ENCODE assay signal across 8 mouse cellular contexts in the genomic region with DNA sequence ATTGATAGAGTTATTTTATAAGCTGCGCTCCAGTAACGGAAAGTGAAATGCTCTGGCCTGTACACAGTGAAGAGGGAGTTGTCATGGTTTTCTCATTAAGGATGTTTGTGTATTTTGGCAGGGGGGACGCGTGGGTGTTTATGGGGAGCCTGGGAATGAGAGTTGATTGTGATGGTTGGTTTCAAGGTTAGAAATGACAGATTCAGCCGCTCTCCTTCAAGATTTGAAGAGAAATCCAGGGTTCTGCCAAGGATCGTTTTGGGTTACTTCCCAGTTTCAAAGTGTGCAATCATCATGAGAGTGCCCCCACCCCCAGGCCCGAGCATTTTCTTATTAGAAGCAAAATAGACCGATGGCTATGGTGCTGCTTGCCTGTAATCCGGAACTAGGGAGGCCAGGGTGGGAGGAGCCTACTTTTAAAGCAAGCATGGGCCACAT.
DNase-seq lines count a peak whose midpoint lies in the region; ATAC-seq and TF ChIP-seq lines count a peak whose summit lies in the region.
"Had no signal": no experiment of that assay in that cellular context is flagged by ENCODE, and none has a peak within 500 bp of the region (broad histone marks: within the 10 kb centered on the region; RNA-seq: fewer than 3 reads in every experiment).

No protein-coding gene starts in this region.

- no peaks in the 10 kb centered on the region for H3K36me3 ChIP-seq in stomach, embryonic 16.5 days (ENCODE audit: control insufficient read depth, insufficient read depth, low read length)

- 49% methylated on average over 9 of the region's 9 CpGs for WGBS in stomach, embryonic 16.5 days

- 0 out of 2 replicates have a peak, but pooled peaks cover 3% of the 10 kb centered on the region for H3K9me3 ChIP-seq in stomach, embryonic 16.5 days (replicated peaks; ENCODE audit: control insufficient read depth, low read length)

- peaks cover 6% of the 10 kb centered on the region; the same call in 1 of the 2 replicates for H3K4me1 ChIP-seq in stomach, embryonic 16.5 days (ENCODE audit: control insufficient read depth, insufficient read depth, low read length)

- no peak overlapping the region for H3K27ac ChIP-seq in layer of hippocampus, adult 2 months
- H3K27ac ChIP-seq in stomach, embryonic 16.5 days (ENCODE audit: low read length) = peak overlapping the region; percentile 73
- H3K27ac ChIP-seq: macrophage had no signal

- no peak for TF ChIP-seq CTCF in layer of hippocampus, adult 2 months (conservative IDR thresholded peaks at IDR 0.05)

- no peak overlapping the region for H3K4me2 ChIP-seq in stomach, embryonic 16.5 days (ENCODE audit: low read depth, low read length)

- H3K9ac ChIP-seq in stomach, embryonic 16.5 days (ENCODE audit: low read length) = no peak overlapping the region

- H3K4me3 ChIP-seq in layer of hippocampus, adult 2 months = no peak overlapping the region; the same call in 1 of the 2 replicates
- H3K4me3 ChIP-seq in stomach, embryonic 16.5 days (replicated peaks; ENCODE audit: low read length) = no peak overlapping the region

- no peaks in the 10 kb centered on the region for H3K27me3 ChIP-seq in stomach, embryonic 16.5 days (ENCODE audit: control insufficient read depth, insufficient read depth, low read length)

- peak; percentile 55; the same call in 1 of the 2 replicates for ATAC-seq in stomach, embryonic 16.5 days (ENCODE audit: insufficient read depth, low FRiP score)

- DNase-seq in layer of hippocampus, adult 18-20 months (ENCODE audit: low spot score in 2 of 2) = peak; percentile 12 to 39
- no peak for DNase-seq in layer of hippocampus, adult 9-10 months (ENCODE audit: low spot score)
- DNase-seq in gastrocnemius, postnatal 10 days = peak; percentile 16
- peak; percentile 15 to 27 for DNase-seq in layer of hippocampus, adult 2 months (ENCODE audit: low spot score in 2 of 2)
- no peak for DNase-seq in right cerebral cortex, postnatal 36 days (ENCODE audit: low spot score in 2 of 2)
- DNase-seq in retina, postnatal 1 day = no peak

Comparison
In these comparisons a context has a peak if more than half of its experiments do, and no peak if none do; other contexts are left out.
1. DNase-seq: peak in layer of hippocampus, adult 18-20 months (2 of 2), gastrocnemius, postnatal 10 days (single experiment) and layer of hippocampus, adult 2 months (2 of 2); none in layer of hippocampus, adult 9-10 months (single experiment), right cerebral cortex, postnatal 36 days (0 of 2) and retina, postnatal 1 day (single experiment).